Mouse (Mus musculus): ENCODE results near the gene Gm27021.

The Gm27021 gene

DNA sequence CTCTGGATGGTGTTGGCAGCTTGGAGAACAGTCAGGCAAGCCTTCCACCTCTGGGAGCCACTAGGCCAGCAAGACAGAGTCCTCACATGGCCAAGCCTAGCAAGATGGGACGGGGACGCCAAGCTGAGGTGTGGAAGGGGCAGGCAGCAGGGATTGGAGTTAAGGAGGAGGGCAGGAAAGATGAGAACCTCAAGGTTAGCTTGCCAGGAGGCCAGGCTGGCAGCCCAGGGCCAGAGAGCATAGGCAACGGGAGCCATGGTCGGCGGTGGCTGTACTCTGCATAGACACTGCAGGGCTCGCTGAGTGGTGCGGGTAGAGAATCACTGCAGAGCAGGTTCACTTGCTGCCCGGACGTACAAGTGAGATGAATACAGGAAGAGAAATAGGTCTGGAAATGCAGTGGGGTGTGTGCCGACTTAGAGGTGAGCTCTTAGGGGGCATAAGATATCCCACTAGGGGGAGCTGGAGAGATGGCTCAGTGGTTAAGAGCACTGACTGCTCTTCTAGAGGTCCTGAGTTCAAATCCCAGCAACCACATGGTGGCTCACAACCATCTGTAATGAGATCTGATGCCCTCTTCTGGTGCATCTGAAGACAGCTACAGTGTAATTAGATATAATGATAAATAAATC, 25.7 kb downstream of the Gm27021 start:
- DNase-seq (ENCODE audit: extremely low read depth, low read depth): no peak

DNA sequence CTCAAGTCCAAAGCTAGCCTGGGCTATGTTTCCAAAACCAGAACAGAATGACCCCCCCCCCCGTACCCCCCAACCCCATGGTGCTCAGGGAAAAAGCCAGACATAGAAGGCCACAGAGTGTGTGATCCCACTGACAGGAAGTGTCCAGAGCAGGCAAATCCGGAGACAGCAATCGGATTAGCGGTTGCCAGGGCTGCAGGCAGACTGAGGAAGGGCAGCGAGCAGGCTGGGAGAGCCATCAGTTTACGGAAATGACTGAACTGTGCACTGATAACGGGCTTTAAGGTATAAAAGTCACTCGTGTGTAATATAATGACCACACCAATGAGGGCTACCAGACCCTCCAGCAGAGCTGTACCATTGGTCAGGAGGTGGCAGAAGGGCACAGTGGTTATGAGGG, 26.6 kb downstream of the Gm27021 start:
- DNase-seq (ENCODE audit: extremely low read depth, low read depth): no peak

DNA sequence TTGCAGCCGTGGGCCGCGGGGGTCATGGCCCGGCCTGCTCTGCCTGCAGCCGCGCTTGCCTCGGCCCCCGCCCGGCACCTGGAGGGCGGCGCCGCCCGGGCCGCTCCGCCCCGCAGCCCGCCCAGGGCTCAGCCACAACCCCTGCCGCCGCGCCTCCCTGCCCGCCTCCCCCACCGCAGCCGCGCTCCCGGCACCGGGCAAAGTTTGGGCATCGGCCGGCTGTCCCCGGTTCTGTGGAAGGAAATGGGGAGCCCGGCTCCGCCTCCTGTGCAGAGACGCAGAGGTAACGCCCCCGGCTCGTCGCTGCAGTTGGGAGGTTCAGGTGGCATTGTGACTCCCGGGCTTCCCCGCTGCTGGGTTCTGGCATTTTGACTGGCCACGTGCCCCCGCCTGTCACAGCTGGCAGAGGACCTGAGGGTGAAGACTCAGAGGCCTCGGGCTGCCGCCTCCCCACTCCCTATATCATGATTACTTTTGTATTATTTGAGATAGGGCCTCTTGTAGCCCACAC, 33.5 kb downstream of the Gm27021 start:
- peak; percentile 14 for DNase-seq (ENCODE audit: extremely low read depth, low read depth)

DNA sequence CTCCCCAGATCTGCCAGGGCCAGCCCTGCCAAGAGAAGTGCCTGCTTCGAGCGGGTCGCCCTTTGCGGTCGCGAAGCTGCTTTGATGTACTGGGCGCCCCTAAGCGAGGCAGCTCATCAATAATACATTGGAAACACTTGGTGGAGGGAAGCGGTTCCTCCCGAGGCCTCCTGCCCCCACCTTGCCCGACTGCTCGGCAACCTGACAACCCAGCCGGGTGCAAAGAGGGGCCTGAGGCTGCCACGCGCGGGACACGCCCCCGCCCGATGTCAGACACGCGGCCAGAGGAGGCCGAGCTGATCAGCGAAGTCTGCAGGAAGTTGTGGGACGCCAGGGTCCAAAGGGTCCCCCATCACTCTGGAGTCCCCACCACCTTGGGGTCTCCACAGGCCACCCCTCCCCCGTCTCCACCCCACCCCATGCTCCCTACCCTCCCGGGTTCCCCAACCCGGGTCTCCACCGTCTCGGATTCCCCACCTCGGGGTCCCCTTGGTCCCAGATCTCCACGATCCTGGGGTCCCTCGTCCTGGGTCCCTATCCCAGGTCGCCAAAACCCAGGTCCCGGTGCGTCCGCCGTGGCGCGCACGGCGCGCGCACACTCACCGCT, 34.1 kb downstream of the Gm27021 start:
- DNase-seq (ENCODE audit: extremely low read depth, low read depth): no peak

DNA sequence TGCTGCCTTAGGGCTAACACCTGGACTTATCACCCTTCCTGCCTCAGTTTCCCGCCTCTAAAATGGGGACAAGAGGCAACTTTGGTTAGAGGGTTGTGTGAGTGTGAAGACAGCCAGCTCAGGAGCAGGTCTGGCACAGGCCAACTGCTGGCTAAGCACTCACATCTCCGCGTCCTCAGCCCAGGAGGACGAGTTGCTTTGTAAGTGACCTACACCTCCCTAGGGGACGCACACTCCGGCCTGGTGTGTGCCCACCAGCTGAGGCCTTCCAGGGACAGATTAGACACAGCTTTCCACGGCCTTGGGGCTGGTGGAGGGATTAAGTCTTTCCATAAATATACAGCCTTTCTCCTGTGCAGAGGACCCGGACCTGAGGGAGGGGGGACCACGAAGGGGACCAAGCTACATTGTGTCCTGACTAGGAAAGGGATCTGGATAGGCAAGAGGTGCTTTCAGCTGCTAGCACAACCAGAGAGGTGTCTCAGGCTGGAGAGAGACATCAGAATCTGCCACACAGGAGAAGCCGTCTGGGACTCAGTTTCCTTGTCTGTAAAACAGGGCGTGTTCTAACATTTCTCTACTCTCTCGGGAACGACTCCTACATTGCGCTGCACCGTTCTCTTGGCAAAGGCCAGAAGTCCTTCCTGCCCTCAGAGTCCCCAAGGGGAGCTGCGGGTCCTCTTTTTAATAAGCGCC, 34.8 kb downstream of the Gm27021 start:
- DNase-seq (ENCODE audit: extremely low read depth, low read depth): no peak

DNA sequence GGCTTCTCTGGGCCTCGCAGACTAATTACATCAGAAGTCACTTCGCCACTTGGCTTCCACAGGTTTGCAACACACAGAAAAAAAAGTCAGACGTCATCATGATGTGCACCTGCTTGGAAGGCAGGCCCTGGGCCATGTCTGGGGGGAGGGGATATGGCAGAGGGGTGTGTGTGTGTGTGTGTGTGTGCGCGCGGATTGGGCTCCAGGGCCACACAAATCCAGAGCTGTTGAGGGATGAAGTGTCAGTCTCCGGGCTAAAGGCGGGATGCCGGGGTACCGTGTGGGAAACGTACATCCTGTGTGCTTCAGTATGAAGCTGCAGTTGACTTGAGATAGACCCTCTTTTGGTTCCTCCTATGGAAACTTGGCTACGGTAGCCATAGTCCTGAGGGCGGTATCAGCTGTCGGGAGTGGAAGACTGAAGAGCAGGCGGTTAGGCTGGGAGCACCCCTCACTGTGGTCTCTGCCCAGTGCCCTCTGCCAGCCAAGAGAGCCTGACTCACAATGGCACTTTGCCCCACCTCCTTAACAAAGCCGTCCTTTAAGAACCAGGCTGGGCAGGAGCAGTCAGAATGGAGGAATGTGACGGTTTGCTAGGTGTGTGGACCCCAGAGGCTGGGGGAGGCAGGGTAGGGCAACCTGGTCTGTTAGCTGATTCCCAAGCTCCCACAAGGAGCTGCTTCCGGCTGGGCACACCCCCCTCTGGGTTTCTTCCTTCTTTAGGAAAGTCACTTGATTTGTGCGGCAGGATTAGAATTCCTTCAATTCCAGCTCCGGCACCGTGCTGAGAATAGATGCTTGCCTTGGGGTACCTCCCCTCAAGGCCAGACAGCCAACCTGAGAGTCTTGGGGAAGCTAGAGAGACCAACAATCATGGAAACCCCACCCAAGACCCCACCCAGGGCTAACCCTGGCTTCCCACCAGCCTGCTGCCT, 36.2 kb downstream of the Gm27021 start:
- DNase-seq (ENCODE audit: extremely low read depth, low read depth): no peak

DNA sequence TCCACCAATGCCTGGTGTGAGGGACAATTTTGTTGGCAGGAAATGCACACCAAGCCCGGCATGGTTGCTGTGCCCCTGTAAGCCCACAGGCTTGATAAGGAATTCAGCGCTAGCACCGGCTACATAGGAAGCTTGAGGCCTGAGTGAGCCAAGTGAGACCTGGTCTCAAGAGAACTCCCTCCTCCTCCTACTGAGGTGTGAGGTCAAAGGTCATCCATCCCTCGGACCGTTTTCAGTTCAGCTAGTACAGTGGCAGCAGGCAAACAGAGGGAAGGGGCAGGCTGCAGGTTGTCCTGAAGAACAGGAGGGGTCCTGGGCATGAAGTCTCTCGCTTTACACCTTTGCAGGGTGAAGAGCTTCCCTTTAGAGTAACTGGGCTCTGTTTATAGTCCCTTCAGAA, 37.0 kb downstream of the Gm27021 start:
- no peak for DNase-seq (ENCODE audit: extremely low read depth, low read depth)

DNA sequence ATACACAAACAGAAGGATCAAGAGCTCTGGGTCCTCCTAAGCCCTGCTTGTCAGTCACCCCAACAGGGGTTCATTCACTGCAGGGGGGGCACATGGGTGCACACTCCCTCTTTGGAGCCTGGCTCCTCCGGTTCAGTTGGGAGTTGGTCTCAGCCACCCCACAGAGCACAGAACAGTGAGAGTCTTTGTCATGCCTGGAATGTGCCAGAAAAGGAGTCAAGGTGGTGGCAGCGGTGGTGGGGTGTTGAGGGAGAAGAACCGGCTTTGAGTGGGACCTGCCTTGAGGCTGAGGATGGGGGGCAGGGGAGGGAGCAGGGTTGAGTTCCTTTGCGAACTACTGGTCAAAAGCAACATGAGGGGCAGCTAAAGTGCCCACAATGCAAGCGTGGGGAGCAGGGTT, 37.8 kb downstream of the Gm27021 start:
- no peak for DNase-seq (ENCODE audit: extremely low read depth, low read depth)

DNA sequence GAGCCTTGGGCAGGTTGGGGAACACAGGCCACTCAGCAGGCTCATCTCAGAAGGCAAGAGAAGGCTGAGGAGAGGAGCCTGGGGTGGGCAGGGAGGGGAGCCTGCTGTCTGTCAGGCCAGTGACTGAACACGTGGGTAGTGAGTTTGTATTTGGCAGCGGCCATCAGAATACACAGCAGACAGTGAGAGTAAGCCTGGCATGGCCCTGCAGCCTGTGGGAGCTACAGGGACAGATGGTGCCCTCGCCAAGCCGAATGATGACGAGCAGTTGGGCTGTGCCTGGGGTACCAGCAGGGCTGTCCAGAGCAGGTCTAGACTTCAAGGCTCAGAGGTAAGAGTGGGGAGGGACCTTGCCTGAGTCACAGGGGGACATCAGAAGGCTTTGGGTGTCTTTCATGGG, 40.6 kb downstream of the Gm27021 start:
- DNase-seq (ENCODE audit: extremely low read depth, low read depth): no peak

DNA sequence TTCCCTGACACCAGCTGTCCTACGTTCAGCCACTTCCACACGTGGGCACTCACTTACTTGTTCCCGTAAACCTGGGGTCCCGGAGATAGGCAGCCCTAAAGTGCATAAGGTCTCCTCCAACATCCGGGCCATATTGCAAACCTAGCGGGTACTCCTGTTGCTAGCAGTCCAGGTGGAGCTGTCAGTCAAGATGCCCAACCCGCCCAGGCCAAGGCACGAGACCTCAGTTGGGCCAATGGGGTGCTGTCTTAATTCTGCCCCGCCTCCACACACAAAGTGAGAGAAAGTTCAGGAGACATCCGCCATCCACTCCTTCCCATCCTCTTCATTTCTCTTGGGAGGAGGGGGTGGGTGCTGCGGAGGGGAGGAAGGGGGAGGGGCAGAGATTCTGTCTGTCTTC, 41.4 kb downstream of the Gm27021 start:
- no peak for DNase-seq (ENCODE audit: extremely low read depth, low read depth)

DNA sequence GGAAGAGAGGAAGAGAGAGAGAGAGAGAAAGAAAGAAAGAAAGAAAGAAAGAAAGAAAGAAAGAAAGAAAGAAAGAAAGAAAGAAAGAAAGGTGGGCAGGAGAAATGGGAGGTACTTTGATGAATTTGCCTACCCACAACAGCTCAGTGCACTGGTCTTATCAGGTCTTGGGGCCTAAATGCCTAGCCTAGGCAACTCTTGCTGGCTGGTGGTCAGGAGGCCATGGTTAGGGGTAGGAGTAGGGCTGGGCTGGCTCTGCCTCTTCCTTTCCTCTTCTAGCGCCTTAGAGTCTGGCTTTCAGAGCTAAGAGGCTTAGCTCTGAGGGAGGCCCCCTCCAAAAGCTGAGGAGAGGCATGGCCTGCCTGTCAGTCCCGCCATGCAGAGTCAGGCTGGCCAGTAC, 44.3 kb downstream of the Gm27021 start:
- no peak for DNase-seq (ENCODE audit: extremely low read depth, low read depth)

DNA sequence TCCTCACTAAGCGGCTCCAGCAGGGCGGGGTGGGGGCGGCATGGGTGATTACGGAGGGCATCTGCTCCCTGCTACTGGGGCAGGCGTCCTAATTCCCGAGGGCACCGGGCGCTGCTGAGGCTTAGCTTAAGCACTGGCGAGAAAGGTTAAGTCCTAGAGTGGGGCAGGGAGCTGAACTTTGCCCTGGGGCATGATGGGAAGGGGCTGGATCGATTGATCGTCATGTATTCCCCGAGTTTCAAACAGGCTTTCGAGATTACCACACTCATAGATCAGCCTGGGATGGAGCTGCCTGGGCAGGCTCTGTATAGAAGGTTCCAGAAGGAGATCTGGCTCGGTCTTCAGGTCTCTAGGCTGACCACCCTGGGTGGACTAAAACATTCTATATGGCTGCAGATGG, 45.7 kb downstream of the Gm27021 start:
- no peak for DNase-seq (ENCODE audit: extremely low read depth, low read depth)

DNA sequence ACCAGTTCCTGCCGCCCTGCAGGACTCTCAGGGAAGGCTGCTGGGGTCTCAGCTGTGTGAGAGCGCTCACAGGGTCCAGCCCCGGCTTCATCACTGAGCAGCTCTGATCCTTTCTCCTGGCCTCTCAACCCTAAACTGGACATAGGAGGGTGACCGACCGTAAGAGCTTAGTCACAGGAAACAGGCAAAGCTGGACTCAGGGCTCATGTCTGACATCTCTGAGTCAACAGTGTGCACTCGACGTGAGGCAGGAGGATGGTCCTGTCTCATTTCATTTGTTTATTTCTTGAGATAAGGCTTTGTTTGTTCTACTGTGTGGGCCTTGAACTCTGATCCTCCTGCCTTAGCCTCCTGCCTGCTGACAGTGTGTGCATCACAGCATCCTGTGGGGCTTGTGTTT, 47.4 kb downstream of the Gm27021 start:
- DNase-seq (ENCODE audit: extremely low read depth, low read depth): no peak

DNA sequence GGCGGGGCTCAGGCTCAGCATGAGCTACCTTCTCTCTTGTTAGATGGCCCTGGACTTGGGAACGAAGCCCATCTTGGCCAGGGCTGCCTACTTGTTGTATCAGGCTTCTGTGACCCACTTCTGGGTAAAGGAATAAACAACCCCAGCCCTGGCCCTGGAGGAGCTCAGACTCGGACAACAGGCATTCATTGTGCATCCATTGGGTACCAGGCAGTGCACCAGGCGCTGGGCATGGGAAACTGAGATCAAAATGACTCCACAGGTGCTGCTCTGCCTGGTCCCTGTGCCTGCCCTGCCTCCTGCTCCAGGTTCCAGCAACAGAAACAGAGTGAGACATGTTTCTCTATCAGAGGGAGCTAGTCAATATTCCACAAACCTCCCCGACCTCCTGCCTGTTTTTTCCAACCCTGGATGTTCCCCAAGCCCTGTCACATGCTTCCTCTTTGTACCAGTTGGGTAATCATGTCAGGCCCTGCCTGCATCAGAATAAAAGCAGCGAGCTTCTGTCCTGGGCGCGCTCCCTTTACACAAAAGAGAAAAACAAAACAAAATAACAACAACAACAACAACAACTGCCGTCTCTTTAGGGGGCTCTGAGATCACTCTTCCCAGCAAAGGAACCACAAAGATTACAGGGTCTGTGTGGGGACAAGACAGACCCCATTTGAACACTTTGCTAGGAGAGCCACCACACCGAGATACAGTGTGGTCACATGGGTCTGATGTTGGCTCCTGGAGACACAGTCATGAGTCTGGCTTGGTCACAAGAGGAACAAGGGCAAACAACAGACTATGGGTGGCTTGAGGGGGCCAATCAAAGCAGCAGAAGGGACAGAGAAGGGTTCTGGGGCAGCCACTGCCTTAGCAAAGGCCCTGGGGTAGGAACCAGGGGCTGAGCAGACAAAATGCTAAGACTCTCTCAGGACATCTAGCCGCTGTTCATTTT, 48.4 kb downstream of the Gm27021 start:
- DNase-seq (ENCODE audit: extremely low read depth, low read depth): no peak

DNA sequence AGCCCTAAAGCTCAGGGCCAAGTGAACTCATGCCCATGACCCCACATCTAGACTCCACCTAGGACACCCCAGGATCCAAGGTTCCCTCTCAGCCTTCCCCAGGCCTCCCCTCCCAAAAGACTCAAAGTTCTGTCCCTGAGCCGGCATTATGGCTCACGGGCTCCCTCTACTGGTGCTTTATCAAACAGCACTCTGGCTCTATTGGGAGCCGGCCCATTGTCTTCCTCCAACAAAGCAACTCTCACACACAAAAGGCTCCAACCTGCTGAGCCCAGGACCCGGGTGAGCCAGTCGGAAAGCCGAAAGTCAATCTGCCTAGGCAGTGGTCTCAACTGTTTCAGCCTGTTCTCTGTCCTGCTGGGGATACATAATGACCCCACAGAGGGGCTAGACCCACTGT, 49.8 kb downstream of the Gm27021 start:
- no peak for DNase-seq (ENCODE audit: extremely low read depth, low read depth)

DNA sequence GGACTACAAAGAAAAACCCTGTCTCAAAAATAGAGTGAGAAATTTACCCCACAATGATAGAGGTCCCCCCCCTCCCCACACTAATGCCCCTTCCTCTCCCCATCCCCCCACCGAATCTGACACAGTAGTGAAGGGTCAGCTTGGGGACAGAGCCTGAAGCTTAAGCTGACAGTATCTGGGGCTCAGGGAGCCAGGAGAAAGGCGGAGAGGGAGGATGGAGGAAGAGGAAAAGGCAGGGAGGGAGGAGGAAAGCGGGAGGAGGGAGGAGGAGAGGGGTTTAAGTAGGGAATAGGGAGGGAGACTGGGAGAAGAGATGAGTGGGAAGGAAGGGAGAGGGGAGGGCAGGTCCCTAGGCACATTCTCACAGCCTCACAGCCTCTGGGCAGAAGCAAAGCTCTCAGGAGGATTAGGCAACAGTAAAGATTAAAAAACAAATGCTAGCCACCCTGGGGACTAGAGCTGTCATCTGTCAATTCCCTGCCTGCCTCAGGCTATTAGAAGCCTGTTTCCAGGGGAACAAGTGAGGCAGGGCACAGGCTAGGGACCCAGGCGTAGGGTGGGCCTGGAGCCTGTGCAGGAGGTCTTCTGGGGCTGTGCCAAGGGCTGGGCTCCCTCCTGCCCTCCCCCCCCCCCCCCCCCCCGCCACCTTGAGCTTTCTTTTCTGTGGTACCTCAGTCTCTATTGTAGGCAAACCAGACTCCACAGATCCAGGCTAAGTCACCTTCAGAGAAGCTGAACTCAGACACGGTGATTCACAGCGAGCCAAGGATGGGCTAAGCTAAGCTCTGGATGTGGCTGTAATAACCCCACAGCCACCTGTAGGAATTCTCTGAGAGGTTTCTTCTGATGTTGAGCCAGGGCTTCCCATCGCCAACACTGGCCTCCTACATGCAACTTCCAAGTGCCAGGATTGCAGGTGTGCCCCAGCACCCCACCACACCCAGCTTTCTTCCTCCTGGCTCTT, 50.9 kb downstream of the Gm27021 start:
- no peak for DNase-seq (ENCODE audit: extremely low read depth, low read depth)

DNA sequence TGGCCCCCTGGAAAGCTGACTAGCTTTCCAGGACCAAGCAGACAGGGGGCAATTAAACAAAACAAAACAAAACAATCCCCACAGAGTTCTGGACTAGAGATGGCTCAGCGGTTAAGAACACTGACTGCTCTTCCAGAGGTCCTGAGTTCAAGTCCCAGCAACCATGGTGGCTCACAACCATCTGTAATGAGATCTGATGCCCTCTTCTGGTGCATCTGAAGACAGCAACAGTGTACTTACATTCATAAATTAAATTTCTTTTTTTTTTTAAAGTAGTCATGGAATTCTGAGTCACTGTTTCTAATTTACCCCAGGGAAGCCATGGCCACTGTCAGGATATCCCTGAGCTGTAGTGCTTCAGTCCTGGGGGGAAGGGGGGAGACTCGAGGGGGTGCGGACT, 53.4 kb downstream of the Gm27021 start:
- DNase-seq (ENCODE audit: extremely low read depth, low read depth): no peak

DNA sequence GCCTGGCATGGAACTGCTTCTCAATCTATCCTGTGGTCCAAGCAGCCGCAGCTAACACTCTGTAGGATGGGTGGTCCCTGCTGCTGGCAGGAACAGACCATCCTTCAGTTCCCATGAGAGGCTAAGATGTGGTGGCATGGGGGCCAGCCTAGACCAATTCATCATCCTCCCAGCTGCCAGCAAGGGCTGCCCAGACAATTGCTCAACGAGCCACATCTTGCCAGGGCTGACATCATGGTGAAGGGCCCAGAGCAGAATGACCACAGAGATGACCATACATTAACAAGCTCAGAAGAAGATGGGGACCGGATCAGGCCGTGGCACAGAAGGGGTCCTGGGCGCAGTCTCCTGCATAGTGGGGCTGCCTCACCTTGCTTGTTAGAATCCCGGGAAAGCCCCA, 57.1 kb downstream of the Gm27021 start:
- no peak for DNase-seq (ENCODE audit: extremely low read depth, low read depth)

DNA sequence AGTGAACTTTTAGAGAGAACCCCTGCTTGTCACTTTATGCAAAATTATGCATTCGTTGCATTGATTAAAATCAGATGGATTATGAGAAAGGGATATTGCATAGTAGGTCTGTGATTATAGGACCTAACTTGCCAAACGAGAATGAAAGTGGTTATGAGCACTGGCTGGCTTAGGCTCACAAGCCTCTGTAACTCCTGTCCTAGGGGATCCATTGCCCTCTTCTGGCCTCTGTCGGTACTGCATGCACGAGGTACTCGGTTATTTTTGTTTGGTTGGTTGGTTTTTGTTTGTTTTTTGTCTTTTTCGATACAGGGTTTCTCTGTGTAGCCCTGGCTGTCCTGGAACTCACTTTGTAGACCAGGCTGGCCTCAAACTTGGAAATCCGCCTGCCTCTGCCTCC, 60.0 kb downstream of the Gm27021 start:
- DNase-seq (ENCODE audit: extremely low read depth, low read depth): peak; percentile 58

Data from MEL-GATA-1-ER (cell line).